Mouse (Mus musculus) intestine, postnatal 0 days (tissue): Measurements from ENCODE around the gene Rrad. TPM values are rescaled to one million over a fixed set of nuclear protein-coding genes. Genes with fewer than 3 reads are reported as not detected.
A peak's percentile ranks its signal among the peaks of the same experiment; 100 is the strongest.
"Not testable (repeated sequence)": the region's sequence is repeated elsewhere in the genome, so short reads cannot be mapped to it uniquely, and the experiment has no call there.

Experiments used
- ATAC-seq: fragments of 200-750 bp; cut with Nextera tagmentation; 2 replicates; pipeline ENCODE4 v1.8.0; 2017; ENCODE audit warnings: mild to moderate bottlenecking, moderate TSS enrichment, moderate library complexity
- H3K27ac ChIP-seq: fragments of 300-500 bp; sonication (generic); 2 replicates; pipeline ENCODE4 v1.5.1; 2014; ENCODE audit warnings: mild to moderate bottlenecking, low read depth, low read length, moderate library complexity
- H3K27me3 ChIP-seq: fragments of 300-500 bp; sonication (generic); replicated peaks from 2 replicates; pipeline ENCODE4 v1.6.1; 2014; ENCODE audit warnings: low read length, mixed read lengths; ENCODE audit not compliant: control insufficient read depth, insufficient read depth
- H3K36me3 ChIP-seq: fragments of 300-500 bp; sonication (generic); 2 replicates; pipeline ENCODE4 v1.6.1; 2014; ENCODE audit warnings: mild to moderate bottlenecking, moderate library complexity; ENCODE audit not compliant: control insufficient read depth, insufficient read depth
- H3K4me1 ChIP-seq: fragments of 300-500 bp; sonication (generic); replicated peaks from 2 replicates; pipeline ENCODE4 v1.6.1; 2014; ENCODE audit warnings: antibody characterized with exemption, low read length, mixed read lengths; ENCODE audit not compliant: control insufficient read depth, insufficient read depth
- H3K4me2 ChIP-seq: fragments of 300-500 bp; sonication (generic); replicated peaks from 2 replicates; pipeline ENCODE4 v1.6.1; 2014; ENCODE audit warnings: low read depth, mild to moderate bottlenecking, moderate library complexity
- H3K4me3 ChIP-seq: fragments of 300-500 bp; sonication (generic); 2 replicates; pipeline ENCODE4 v1.5.1; 2014; ENCODE audit warnings: low read depth, low read length
- H3K9ac ChIP-seq: fragments of 300-500 bp; sonication (generic); 2 replicates; pipeline ENCODE4 v1.6.1; 2014; ENCODE audit warnings: mild to moderate bottlenecking, low read depth, low read length
- H3K9me3 ChIP-seq: fragments of 300-500 bp; sonication (generic); 2 replicates; pipeline ENCODE4 v1.6.1; 2016; ENCODE audit warnings: mixed run types; ENCODE audit not compliant: control insufficient read depth
- CTCF ChIP-seq: sonication (generic); IDR thresholded peaks from 2 replicates; pipeline ENCODE4 v1.5.1; 2016; ENCODE audit warnings: low read depth, mild to moderate bottlenecking, control low read depth, antibody characterized with exemption, moderate library complexity
- WGBS: fragments of 180-500 bp; shearing (Covaris S2); extraction: QIAGEN DNeasy Blood & Tissue Kit; methylation state at CpG from one replicate; pipeline ENCODE4 v1.1.7; 2014; 5-methylcytosine and 5-hydroxymethylcytosine counted together
- polyA plus RNA-seq: library from polyadenylated mRNA; unstranded; fragments of >200 nt; fragmentation: Nextera tagmentation; extraction: Ambion mirVana; gene quantifications from 2 replicates; pipeline ENCODE4 v1.2.1, GENCODE M21; 2015

The Rrad gene
- polyA plus RNA-seq = 5.8 and 6.1 TPM in 2 replicates

DNA sequence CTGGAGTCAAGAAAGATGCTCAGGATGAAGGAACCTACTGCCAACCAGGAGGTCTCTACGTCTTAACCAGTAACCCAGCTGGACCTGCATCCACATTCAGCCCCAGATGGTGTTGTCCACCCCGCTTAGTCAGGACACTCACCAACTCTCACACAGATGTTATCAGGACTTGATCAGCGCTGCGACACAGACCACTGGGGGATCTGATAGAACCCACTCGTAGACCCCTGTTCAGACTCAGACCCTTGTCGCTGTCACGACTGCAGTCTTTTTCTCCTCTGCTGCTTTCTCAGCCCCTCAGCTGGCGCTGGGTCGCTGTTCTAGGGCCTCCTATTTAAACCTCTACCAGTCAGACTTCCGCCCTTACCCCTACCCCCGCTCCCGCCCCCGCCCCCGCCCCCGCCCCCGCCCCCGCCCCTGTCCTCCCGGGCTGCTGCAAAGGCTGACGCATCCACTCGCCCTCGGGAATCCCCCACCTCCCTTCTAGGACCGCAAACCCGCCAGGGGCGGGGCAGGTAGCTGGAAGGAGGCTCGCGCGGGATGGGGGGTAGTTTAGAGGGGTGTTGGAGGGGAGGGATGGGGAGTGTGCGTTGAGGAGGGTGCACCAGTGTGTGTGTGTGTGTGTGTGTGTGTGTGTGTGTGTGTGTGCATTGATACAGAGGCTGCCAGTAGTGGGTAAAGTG is at the start of gene Rrad:
Rrad (minus strand) TSS at position 347 of the 683 bp plus-strand sequence.
- Histone ChIP-seq H3K4me3 (peak within 1 kb of the TSS; percentile 31), H3K27ac (no peak within 1 kb of the TSS; the same call in 1 of the 2 replicates), H3K27me3 (peaks cover 22% of the 10 kb centered on the region; the same call in 1 of the 2 replicates), H3K4me2 (peak within 1 kb of the TSS; percentile 60), H3K9ac (peak within 1 kb of the TSS; percentile 24; the same call in 1 of the 2 replicates), H3K36me3 (peaks cover 4% of the 10 kb centered on the region; the same call in 1 of the 2 replicates), H3K4me1 (0 out of 2 replicates have a peak, but pooled peaks cover 5% of the 10 kb centered on the region), H3K9me3 (no peaks in the 10 kb centered on the region)
- TF ChIP-seq CTCF = no peak
- ATAC-seq = peak; percentile 32; the same call in 1 of the 2 replicates
- WGBS = 2% methylated on average over 26 of the region's 28 CpGs

GRCm38 (mm10) chr8:104655614-104656013 is 24.5 kb upstream of the Rrad start:
- 84% methylated on average over 4 of the region's 4 CpGs for WGBS
- TF ChIP-seq CTCF = no peak
- ATAC-seq = no peak

GRCm38 (mm10) chr8:104654984-104655383 is 23.9 kb upstream of the Rrad start:
- 0 out of 2 replicates have a peak, but pooled peaks cover 7% of the 10 kb centered on the region for H3K27me3 ChIP-seq
- under 1% methylated on average over 3 of the region's 3 CpGs for WGBS
- no peak overlapping the region for H3K9ac ChIP-seq
- no peaks in the 10 kb centered on the region for H3K9me3 ChIP-seq
- no peak overlapping the region for H3K4me3 ChIP-seq
- TF ChIP-seq CTCF = peak; percentile 98
- H3K4me1 ChIP-seq = no peaks in the 10 kb centered on the region
- ATAC-seq = peak; percentile 49; the same call in 1 of the 2 replicates
- no peak overlapping the region for H3K4me2 ChIP-seq
- no peaks in the 10 kb centered on the region for H3K36me3 ChIP-seq
- H3K27ac ChIP-seq = no peak overlapping the region

More at GRCm38 (mm10) chr8:104655614-104656013, 24.5 kb upstream of the Rrad start:
- no peak overlapping the region for H3K4me2 ChIP-seq
- no peaks in the 10 kb centered on the region for H3K9me3 ChIP-seq
- H3K27me3 ChIP-seq = peaks cover 10% of the 10 kb centered on the region; the same call in 1 of the 2 replicates
- H3K4me3 ChIP-seq = no peak overlapping the region
- no peak overlapping the region for H3K27ac ChIP-seq
- H3K4me1 ChIP-seq = no peaks in the 10 kb centered on the region
- no peaks in the 10 kb centered on the region for H3K36me3 ChIP-seq
- H3K9ac ChIP-seq = no peak overlapping the region

- H3K4me1 ChIP-seq, H3K9ac ChIP-seq, ATAC-seq, H3K9me3 ChIP-seq, H3K36me3 ChIP-seq, H3K27ac ChIP-seq, H3K4me3 ChIP-seq, H3K27me3 ChIP-seq, H3K4me2 ChIP-seq: not testable (repeated sequence)
- 68% methylated on average over 3 of the region's 3 CpGs for WGBS
- peak; percentile 47 for TF ChIP-seq CTCF
Measured at GRCm38 (mm10) chr8:104644187-104644586, 13.1 kb upstream of the Rrad start.

DNA sequence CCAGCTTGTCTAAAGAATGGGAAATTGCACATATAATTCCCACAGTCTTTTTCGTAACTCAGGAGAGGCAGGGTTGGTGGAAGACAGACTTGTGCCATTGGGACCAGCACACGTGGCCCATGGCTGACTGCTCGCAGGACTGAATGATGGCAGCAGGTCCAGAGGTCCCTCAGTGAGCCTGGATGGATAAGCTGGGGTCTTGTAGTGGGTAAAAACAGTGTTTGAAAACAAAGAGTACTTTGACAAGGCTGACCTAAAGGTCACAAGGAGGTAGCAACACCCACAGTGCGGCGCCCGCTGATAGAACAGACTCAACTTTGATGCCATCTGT is 11.2 kb upstream of the Rrad start:
- Histone ChIP-seq H3K4me2 (peak overlapping the region; percentile 80), H3K27me3 (no peaks in the 10 kb centered on the region), H3K36me3 (peaks cover 8% of the 10 kb centered on the region), H3K4me1 (peaks cover 8% of the 10 kb centered on the region; the same call in 1 of the 2 replicates), H3K4me3 (peak overlapping the region; percentile 88), H3K27ac (peak overlapping the region; percentile 77; the same call in 1 of the 2 replicates), H3K9me3 (no peaks in the 10 kb centered on the region), H3K9ac (peak overlapping the region; percentile 71)
- 76% methylated on average over 6 of the region's 6 CpGs for WGBS
- TF ChIP-seq CTCF = no peak
- no peak for ATAC-seq

DNA sequence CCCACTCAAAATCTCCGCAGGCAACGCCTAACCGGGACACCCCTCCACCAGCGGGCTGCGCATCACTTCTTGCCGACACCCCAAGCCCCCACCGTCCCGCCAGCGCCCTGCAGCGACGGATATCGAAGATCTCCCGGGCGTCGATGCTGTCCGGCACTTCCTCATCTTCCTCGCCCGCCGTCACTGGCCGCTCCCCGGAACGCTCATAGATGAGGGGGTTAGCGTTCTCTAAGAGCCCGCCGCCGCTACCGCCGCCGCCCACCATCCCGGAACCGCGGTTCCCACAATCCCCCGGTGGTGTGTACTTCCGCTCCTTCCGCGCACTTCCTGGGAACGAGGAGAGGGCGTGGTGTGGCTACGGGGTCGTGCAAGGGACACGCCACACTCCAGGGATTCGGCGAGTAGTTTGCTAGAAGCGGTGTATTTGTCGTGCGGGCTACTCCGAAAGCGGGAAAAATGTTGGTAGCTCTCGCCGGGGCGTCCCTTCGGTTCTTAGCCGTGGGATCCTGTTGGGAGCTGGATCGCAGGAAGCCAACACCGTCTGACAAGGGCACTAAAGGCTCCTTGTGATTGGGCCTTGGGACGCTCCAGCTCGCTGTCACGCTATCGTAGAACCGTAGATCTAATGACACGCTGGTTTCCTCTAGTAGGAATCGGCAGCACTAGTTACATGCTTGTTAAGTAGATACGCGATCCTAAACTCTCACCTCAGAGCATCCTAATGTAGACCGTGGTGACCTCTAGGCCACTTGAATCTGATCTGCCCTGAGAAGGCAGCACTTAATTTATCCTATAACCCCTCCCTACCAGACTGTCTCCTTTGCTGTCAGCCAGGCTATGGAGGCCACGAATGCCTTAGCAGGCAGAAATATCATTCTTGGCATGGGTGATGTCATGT is 10.5 kb upstream of the Rrad start, which contains the start of gene Ciao2b:
Ciao2b (minus strand) TSS at position 540 of the 898 bp plus-strand sequence.
- peaks cover 8% of the 10 kb centered on the region for H3K36me3 ChIP-seq
- peak within 1 kb of the TSS; percentile 71 for H3K9ac ChIP-seq
- peak within 1 kb of the TSS; percentile 80 for H3K4me2 ChIP-seq
- peaks cover 8% of the 10 kb centered on the region; the same call in 1 of the 2 replicates for H3K4me1 ChIP-seq
- H3K9me3 ChIP-seq = no peaks in the 10 kb centered on the region
- WGBS = under 1% methylated on average over 66 of the region's 66 CpGs
- H3K27me3 ChIP-seq = no peaks in the 10 kb centered on the region
- H3K4me3 ChIP-seq = peak within 1 kb of the TSS; percentile 88
- peak; percentile 90 for ATAC-seq
- H3K27ac ChIP-seq = peak within 1 kb of the TSS; percentile 77
- no peak; the same call in 1 of the 2 replicates for TF ChIP-seq CTCF
